Mouse (Mus musculus): ENCODE data around the gene P3h3.

- TF ChIP-seq CTCF (IDR thresholded peaks at IDR 0.05; ENCODE audit: borderline replicate concordance, extremely low read depth, insufficient read depth, insufficient read length): no peak
- no peak for TF ChIP-seq POLR2A (IDR thresholded peaks at IDR 0.05; ENCODE audit: borderline replicate concordance, extremely low read depth, insufficient read depth, insufficient read length, poor library complexity, severe bottlenecking)
Observed at GRCm38 (mm10) chr6:124900056-124900800, 42.7 kb upstream of the P3h3 start.

Measured in brain, embryonic 14.5 days (tissue).